Mouse (Mus musculus): ENCODE measurements at regions not wholly inside any gene's neighbourhood (a gene's known extent, or its start where the extent isn't known, plus 50 kb on each side); places are given as distances from the start of the nearest gene placed in this dataset.

GRCm38 (mm10) chr4:56507770-56508169 lies 232.1 kb upstream of the Gm26657 start:
- no peak for TF ChIP-seq ZC3H11A (IDR thresholded peaks at IDR 0.05; ENCODE audit: borderline replicate concordance, low read depth, low read length)
- no peak for TF ChIP-seq HCFC1 (IDR thresholded peaks at IDR 0.05; ENCODE audit: borderline replicate concordance, insufficient read depth, low read length)
- no peak for TF ChIP-seq CHD2 (IDR thresholded peaks at IDR 0.05; ENCODE audit: low read depth, low read length)
- no peak for TF ChIP-seq ZNF384 (IDR thresholded peaks at IDR 0.05; ENCODE audit: low read depth, low read length)
